Mouse (Mus musculus) limb, embryonic 10.5 days (tissue): ENCODE data around the gene Sox6. TPM values are rescaled to one million over a fixed set of nuclear protein-coding genes. Genes with fewer than 3 reads are reported as not detected.

Source experiments
- DNase-seq: peaks from one replicate; pipeline ENCODE4 v3.0.0-alpha.2; 2017; ENCODE audit warnings: low spot score
- H3K27ac ChIP-seq: fragments of 300-500 bp; sonication (generic); 2 replicates; pipeline ENCODE4 v1.5.1; 2016; ENCODE audit warnings: mild to moderate bottlenecking
- H3K27me3 ChIP-seq: fragments of 300-500 bp; sonication (generic); 2 replicates; pipeline ENCODE4 v1.6.1; 2016; ENCODE audit warnings: low read depth, mild to moderate bottlenecking; ENCODE audit not compliant: poor library complexity, severe bottlenecking
- H3K36me3 ChIP-seq: fragments of 300-500 bp; sonication (generic); 2 replicates; pipeline ENCODE4 v1.6.1; 2016; ENCODE audit warnings: mild to moderate bottlenecking, moderate library complexity
- H3K4me1 ChIP-seq: fragments of 300-500 bp; sonication (generic); 2 replicates; pipeline ENCODE4 v1.6.1; 2016
- H3K4me3 ChIP-seq: fragments of 300-500 bp; sonication (generic); 2 replicates; pipeline ENCODE4 v1.5.1; 2016; ENCODE audit warnings: mild to moderate bottlenecking, moderate library complexity
- H3K9me3 ChIP-seq: fragments of 300-500 bp; sonication (generic); replicated peaks from 2 replicates; pipeline ENCODE4 v1.6.1; 2016; ENCODE audit warnings: mild to moderate bottlenecking
- WGBS: fragments of 180-500 bp; shearing (Covaris S2); methylation state at CpG from one replicate; pipeline ENCODE4 v1.1.7; 2016; 5-methylcytosine and 5-hydroxymethylcytosine counted together
- polyA plus RNA-seq: library from polyadenylated mRNA; unstranded; fragments of >200 nt; fragmentation: Nextera tagmentation; extraction: Ambion mirVana; gene quantifications from 2 replicates; pipeline ENCODE4 v1.2.1, GENCODE M21; 2016

Gene Sox6
- polyA plus RNA-seq, 1 experiment from 2014 or later: 23.7 TPM

DNA sequence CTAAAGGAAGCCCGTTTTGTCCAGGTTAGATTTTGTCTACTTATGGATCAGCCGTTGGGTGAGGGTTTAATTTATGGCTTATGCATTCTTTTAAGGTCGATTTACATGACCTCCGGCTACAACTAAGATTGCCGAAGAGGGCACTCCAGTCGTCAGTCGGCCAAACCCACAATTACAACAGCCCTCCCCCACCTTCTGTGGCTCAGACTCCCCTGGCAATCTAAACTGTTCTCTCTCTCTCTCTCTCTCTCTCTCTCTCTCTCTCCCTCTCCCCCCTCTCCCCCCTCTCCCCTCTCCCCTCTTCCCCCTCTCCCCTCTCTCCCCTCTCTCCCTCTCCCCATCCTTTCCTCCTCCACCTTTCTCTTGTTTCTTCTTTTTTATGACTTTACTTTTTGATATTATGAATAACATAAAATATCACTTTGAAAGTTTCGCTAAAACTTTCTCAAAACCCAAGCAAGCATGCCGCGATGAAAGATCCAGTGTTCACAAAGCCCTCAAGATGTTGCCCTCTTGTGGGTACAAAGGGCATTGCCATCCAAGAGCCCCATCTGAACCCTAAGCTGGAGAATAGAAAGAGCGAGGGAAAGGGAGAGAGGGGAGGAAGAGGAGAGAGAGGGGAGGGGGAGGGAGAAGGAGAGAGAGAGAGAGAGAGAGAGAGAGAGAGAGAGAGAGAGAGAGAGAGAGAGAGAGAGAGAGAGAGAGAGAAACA is 5.8 kb downstream of the Sox6 start:
- Histone ChIP-seq H3K4me3 (peak overlapping the region; percentile 75), H3K9me3 (no peaks in the 10 kb centered on the region), H3K27ac (peak overlapping the region; percentile 96), H3K36me3 (no peaks in the 10 kb centered on the region), H3K27me3 (peaks cover 63% of the 10 kb centered on the region), H3K4me1 (peaks cover 57% of the 10 kb centered on the region)
- under 1% methylated on average over 11 of the region's 11 CpGs for WGBS
- DNase-seq: peak; percentile 80

DNA sequence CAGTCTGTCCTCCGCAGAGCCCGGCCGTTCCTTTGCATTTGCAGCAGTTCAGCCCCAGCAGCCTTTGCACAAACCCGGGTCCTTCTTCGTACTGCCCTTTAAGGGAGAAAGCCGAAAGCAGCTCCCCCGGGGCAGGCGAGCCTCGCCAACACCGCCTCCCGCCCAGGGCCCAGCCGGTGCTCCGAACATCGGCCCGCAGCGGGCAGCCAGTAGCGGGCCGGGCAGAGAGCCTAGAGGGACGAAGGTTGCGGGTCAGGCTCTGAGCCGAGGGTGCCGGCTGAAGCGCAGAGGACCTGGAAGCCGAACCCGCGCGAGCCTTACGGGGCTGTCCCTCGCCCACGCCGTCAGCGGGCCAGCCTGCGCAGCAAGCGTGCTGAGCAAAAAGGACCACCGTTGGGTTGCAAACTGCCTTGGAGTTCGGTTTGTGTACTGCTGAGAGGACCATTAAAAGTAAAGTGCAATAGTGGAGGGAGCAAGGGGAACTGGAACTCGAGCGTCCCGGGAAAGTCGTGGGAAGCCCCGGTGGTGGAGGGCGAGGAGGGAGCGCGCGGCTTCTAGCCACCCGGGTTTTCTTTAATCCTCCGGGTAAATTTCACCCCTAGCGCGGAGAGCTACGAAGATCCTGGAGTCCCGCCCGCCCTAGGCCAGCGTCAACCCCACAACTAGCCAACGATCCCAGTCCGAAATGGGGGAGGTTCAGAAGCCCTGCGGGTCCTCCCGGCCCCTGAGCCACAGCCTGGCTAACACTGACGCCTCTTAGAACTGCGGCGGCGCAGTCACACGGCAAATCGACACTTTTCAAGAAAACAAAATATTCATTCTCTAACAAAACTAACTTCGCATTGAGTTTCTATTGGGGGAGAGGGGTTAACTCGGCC is 6.6 kb downstream of the Sox6 start:
- WGBS: under 1% methylated on average over 65 of the region's 65 CpGs
- H3K4me1 ChIP-seq: peaks cover 51% of the 10 kb centered on the region

DNA sequence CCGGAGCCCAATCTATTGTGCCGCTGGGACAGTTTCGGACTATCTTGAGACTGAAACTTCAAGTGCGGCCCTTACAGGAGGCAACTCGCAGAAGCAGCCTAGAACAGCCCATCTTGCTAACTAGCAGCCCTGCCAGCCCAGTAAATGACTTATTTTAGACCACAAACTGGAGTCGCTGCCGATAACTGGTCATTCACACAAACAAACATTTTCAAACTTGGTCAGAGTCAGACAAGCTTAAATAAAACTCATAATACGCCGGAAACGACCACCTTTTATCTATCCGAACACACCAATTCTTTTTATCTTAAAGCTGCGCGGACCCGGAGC is 7.2 kb downstream of the Sox6 start:
- under 1% methylated on average over 14 of the region's 14 CpGs for WGBS
- peaks cover 51% of the 10 kb centered on the region for H3K4me1 ChIP-seq

More for the DNA sequence above, 6.6 kb downstream of the Sox6 start:
- Histone ChIP-seq H3K36me3 (no peaks in the 10 kb centered on the region), H3K4me3 (peak overlapping the region; percentile 75), H3K27ac (peak overlapping the region; percentile 96), H3K9me3 (no peaks in the 10 kb centered on the region), H3K27me3 (peaks cover 55% of the 10 kb centered on the region)
- peak; percentile 84 for DNase-seq

DNA sequence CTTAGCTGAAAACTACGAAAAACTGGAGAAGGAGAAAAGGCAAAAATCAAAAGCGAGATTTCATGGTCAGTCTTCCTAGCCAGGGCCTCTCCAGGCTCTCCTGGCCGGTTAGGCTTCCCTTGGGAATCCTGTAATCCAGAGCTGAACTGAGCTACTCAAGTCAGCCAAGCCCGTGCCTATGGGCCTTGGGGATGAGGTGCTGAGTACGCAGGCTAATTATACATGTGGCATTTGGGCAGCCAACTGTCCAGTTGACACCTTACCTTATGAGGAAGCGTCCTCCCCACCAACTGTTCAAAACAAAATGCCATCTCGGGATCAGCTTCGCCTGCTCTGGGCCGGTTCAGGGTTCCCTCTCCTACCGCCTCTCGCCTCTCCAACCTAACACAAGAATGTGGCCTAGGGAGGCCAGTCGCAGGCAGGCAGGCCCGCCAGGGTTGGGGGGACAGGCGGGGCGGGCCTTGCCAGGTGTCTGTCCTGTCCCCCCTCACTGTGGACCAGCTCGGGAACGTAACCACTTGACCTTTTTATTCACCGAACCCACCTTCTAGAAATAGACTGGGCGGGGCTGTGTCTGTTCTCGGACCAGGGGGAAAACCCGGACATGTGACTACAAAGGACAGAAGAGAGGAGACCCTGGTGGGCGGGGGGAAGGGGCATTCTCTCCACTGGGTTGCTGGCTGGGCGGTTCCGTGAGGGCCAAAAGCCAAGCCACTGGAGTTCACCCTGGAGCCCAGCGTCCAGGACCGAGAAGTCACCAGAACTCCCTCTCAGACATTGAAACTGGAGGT is 7.8 kb downstream of the Sox6 start:
- Histone ChIP-seq H3K27ac (peak overlapping the region; percentile 96), H3K9me3 (no peaks in the 10 kb centered on the region), H3K27me3 (peaks cover 44% of the 10 kb centered on the region), H3K4me3 (peak overlapping the region; percentile 75), H3K4me1 (peaks cover 51% of the 10 kb centered on the region), H3K36me3 (no peaks in the 10 kb centered on the region)
- peak; percentile 75 for DNase-seq
- 4% methylated on average over 26 of the region's 26 CpGs for WGBS

More for the DNA sequence above, 7.2 kb downstream of the Sox6 start:
- H3K9me3 ChIP-seq: no peaks in the 10 kb centered on the region
- no peak for DNase-seq
- H3K4me3 ChIP-seq: peak overlapping the region; percentile 75
- H3K27me3 ChIP-seq: peaks cover 49% of the 10 kb centered on the region
- no peaks in the 10 kb centered on the region for H3K36me3 ChIP-seq
- peak overlapping the region; percentile 96 for H3K27ac ChIP-seq

DNA sequence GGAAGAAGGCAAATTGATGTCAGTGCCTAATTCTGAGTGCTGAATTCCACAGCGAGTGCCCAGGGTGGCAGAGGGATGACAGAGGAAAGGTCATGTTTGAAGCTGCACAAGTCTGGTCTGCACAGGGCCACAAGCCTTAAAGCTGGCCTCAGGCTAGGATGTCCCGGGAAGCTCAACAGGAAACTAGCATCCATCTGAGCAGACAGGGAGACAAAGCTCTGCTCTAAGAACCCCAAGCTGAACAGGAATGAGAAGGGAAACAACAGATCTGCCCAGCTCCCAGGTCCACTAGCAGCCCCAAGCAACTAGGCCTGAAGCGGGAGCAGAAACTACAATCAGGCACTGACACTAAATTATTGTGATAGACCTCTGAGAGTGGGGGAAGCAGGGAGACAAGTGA is 8.6 kb downstream of the Sox6 start:
- Histone ChIP-seq H3K27me3 (peaks cover 36% of the 10 kb centered on the region), H3K36me3 (no peaks in the 10 kb centered on the region), H3K27ac (peak overlapping the region; percentile 96), H3K9me3 (no peaks in the 10 kb centered on the region), H3K4me1 (peaks cover 50% of the 10 kb centered on the region), H3K4me3 (peak overlapping the region; percentile 75)
- peak; percentile 47 for DNase-seq
- 31% methylated on average over 3 of the region's 3 CpGs for WGBS

DNA sequence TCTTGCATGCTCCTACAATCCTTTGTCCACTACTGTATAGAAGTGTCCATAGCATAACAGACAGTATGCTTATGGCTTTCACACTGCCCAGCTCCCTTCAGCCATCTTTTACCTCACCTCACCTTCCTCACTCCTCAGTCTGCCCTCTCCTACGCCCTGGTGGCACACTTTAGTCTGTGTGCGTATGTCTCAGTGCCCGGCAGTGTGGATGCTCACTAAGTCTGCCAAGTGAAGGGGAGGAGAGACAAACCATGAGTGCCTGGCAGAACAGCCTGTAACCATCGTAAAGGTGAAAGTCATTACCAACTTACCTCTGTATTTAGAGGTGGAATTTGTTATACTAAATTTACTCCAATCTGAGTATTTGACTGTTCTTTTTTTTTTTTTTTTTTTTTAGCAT is 35.9 kb downstream of the Sox6 start:
- WGBS: 94% methylated on average over 4 of the region's 4 CpGs
- no peak overlapping the region for H3K27ac ChIP-seq
- no peaks in the 10 kb centered on the region for H3K27me3 ChIP-seq
- 0 out of 2 replicates have a peak, but pooled peaks cover 3% of the 10 kb centered on the region for H3K4me1 ChIP-seq
- H3K9me3 ChIP-seq: no peaks in the 10 kb centered on the region
- DNase-seq: no peak
- H3K36me3 ChIP-seq: no peaks in the 10 kb centered on the region
- no peak overlapping the region for H3K4me3 ChIP-seq

DNA sequence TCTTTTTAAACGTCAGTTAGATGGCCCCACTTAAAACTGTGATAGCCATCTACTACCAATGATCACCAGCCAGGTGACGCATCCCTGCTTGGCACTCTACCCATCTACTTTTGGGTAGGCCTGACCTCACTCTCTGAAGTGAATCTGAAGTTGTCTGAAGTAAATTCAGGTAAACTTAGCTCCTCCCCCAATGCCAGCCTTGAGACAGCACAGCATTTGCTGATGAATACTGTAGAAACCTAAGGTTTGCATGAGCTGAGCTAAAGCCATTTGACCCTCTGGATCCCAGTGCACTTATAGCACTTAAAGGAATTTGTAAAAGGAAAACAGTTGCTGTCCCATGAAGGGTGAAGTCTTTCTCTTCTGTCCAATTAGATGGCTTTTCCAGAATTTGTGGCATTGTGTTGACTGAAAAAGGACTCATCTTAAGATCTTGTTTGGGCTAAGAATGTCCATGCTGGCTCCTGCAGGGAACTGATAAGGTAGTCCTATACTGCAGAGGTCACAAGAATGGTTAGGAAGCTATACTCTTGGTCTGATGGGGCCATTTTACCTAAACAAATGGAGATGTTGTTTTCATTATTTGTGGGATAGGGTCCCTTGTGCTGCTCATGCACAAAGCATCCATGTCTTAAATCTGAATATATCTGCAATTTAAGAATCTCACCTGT is 50.4 kb downstream of the Sox6 start:
- DNase-seq: no peak
- peaks cover 3% of the 10 kb centered on the region; the same call in 1 of the 2 replicates for H3K27me3 ChIP-seq

DNA sequence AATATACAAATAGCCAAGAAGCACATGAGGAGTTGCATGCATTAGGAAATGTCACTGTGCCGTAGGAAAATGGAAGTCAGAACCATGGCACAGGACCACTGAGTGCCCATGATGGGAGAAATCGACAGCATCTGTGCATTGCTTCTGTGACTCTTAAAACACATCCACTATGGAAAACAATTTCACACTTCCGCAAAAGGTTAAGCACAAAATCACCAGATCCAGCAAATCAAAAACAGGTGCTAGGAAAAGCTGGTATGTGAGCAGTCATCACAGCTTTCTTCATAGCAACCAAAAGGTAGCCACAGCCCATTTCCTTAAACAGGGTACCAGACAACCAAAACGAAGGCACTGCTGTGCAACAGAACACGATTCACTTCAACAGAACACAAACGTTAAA is 52.9 kb downstream of the Sox6 start:
- H3K9me3 ChIP-seq: no peaks in the 10 kb centered on the region
- H3K4me3 ChIP-seq: no peak overlapping the region
- no peaks in the 10 kb centered on the region for H3K36me3 ChIP-seq
- H3K27ac ChIP-seq: 0 out of 2 replicates have a peak overlapping the region, but pooled peaks have one; percentile 50
- peaks cover 3% of the 10 kb centered on the region; the same call in 1 of the 2 replicates for H3K27me3 ChIP-seq
- 32% methylated on average over 6 of the region's 6 CpGs for WGBS
- DNase-seq: peak; percentile 38
- H3K4me1 ChIP-seq: peaks cover 38% of the 10 kb centered on the region

More for the DNA sequence above, 50.4 kb downstream of the Sox6 start:
- Histone ChIP-seq H3K36me3 (no peaks in the 10 kb centered on the region), H3K27ac (no peak overlapping the region), H3K4me3 (no peak overlapping the region), H3K9me3 (no peaks in the 10 kb centered on the region), H3K4me1 (peaks cover 36% of the 10 kb centered on the region)
- WGBS: 83% methylated on average over 2 of the region's 2 CpGs

DNA sequence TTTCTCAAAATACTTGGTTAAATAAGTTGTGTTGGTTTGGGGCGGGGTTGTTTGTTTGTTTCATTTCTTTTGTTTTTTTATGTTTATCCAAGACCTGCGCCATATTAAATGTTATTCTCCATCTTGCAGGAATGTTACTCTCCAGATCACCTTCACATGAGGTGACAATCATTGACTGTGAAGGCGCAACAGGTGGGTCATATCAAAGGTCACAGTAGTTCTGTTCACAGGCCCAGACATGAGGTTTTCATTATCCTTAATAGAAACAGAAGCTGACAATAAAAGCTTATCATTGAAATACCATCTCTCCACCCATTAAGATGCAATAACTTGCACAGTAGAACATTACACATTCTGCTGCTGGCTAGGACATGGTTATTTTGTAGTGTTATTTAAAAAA is 54.5 kb downstream of the Sox6 start:
- Histone ChIP-seq H3K4me1 (peaks cover 38% of the 10 kb centered on the region), H3K36me3 (no peaks in the 10 kb centered on the region), H3K27me3 (peaks cover 3% of the 10 kb centered on the region; the same call in 1 of the 2 replicates), H3K9me3 (no peaks in the 10 kb centered on the region), H3K27ac (no peak overlapping the region), H3K4me3 (no peak overlapping the region)
- WGBS: 53% methylated on average over 3 of the region's 3 CpGs
- DNase-seq: peak; percentile 55

DNA sequence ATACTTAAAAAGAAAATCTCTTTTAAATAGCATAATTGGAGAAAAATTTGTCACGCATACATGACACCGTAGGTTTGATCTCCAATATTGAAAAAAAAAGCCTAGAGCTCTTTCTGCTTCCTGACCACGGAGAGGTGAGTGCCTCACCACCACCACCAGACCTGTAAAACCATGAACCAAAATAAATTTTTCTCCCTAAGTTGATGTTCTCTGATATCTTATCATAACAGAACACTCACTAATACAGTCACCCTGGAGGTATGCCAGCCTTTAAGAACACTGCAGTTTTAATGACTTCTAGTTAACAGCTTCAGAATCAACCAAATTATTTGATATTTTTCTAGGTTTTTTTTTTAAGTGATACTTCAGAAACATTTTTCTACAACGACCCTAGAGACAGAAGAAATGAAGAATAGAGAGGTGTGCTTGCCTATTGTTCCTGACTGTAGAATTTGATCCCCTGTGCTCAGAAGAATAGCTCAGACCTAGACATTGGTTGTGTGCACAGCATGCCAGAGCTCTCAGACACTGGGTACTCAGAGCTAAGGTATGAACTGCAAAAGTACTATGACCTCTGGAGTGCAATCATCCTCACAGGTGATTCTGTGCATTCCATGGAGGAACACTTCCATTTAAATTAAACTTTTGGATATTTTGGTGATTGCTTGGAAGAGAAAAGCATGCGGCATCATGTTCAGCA is 58.6 kb downstream of the Sox6 start:
- H3K4me1 ChIP-seq: peaks cover 16% of the 10 kb centered on the region
- WGBS: 86% methylated on average over 5 of the region's 5 CpGs

DNA sequence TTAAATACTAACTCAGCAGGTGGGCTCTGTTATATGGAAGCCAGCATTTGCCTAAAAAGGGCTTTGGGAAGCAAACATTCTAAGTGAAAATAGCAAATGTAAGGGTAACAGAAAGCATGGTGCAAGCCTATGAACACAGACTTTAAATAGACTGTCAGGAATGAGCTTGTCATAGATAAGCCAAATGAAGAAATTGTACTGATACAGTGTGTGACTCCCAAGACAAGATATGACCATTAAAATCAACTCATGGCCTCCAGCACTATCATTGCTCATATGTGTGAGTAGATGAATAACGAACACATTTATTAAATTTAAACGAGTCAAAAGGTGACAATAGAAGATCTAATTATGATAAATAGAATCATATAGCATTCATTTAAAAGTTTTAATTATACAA is 64.1 kb downstream of the Sox6 start:
- Histone ChIP-seq H3K27ac (no peak overlapping the region), H3K4me3 (no peak overlapping the region), H3K36me3 (peaks cover 4% of the 10 kb centered on the region; the same call in 1 of the 2 replicates), H3K27me3 (no peaks in the 10 kb centered on the region), H3K9me3 (no peaks in the 10 kb centered on the region), H3K4me1 (no peaks in the 10 kb centered on the region)
- 86% methylated on average over 2 of the region's 2 CpGs for WGBS
- no peak for DNase-seq

More for the DNA sequence above, 58.6 kb downstream of the Sox6 start:
- Histone ChIP-seq H3K9me3 (no peaks in the 10 kb centered on the region), H3K4me3 (no peak overlapping the region), H3K27me3 (no peaks in the 10 kb centered on the region), H3K36me3 (no peaks in the 10 kb centered on the region), H3K27ac (no peak overlapping the region)
- no peak for DNase-seq

DNA sequence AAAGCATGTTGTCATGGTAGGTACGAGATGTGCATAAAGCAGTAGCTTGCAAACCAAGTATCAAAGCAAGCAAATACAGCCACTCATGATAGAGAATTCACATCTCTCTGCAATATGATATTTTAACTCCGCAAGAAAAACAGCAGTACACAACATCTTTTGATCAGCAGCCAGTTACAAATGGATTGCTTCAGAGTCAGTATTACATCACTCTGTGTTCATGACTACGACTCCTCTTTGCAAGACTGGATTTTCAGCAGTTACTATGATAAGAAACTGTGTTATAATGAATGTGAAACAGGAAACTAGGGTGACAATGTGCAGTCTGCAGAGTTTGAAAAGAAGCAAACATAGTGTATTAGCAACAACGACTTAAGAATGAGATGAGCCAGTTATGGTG is 71.4 kb downstream of the Sox6 start:
- H3K4me3 ChIP-seq: no peak overlapping the region
- no peaks in the 10 kb centered on the region for H3K27me3 ChIP-seq
- H3K9me3 ChIP-seq: no peaks in the 10 kb centered on the region
- H3K27ac ChIP-seq: no peak overlapping the region
- no peaks in the 10 kb centered on the region for H3K4me1 ChIP-seq
- DNase-seq: no peak
- WGBS: 93% methylated on average over 4 of the region's 4 CpGs
- no peaks in the 10 kb centered on the region for H3K36me3 ChIP-seq
